Mouse (Mus musculus) central nervous system, embryonic 11.5 days (tissue): ENCODE data around the gene Fahd2a. TPM values are rescaled to one million over a fixed set of nuclear protein-coding genes. Genes with fewer than 3 reads are reported as not detected.

Experiments used
- polyA plus RNA-seq: library from polyadenylated mRNA; depleted of rRNA; stranded (reverse); fragments of >200 nt; gene quantifications from 2 replicates; pipeline ENCODE4 v1.2.3, GENCODE M21; 2012; rRNA removed

Fahd2a gene
- polyA plus RNA-seq = 19.9 and 31.3 TPM in 2 replicates

GRCm38 (mm10) chr2:127444055-127444789, at the start of gene Fahd2a:
Gene Fahd2a (minus strand): TSS chr2:127444565.

DNA sequence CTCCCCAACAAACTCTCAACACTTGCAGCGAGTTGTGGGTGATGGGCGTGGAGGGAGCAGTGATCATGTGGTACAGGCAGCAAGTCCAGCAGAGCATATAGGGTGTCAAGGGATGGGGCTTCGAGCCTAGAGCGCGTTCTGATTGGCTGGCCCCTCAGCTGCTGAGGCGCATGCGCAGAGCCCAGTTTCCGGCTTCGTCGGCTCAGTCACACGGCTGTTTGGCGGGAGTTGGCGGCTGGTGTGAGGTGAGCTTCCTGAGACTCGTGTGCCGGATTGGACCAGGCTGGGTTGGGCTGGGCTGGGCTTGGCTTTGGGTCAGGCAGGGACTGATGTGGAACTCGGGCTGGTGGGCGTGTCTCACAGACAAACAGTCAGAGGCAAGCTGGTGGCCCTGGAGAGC, 19.4 kb downstream of the Fahd2a start, which contains the start of gene Gpat2:
Gene Gpat2 (plus strand): TSS at position 223 of the 400 bp plus-strand sequence.

Other genes with a start within 250 kb of the Fahd2a start
- 3.0 and 3.4 TPM in 2 replicates for gene 1810024B03Rik, start 236.3 kb downstream of the Fahd2a start, polyA plus RNA-seq
- gene Snrnp200, start 236.2 kb downstream of the Fahd2a start, polyA plus RNA-seq = 103 and 129 TPM in 2 replicates
- gene Ciao1, start 196.7 kb downstream of the Fahd2a start, polyA plus RNA-seq = 65.2 and 92.8 TPM in 2 replicates
- 21.7 and 32.5 TPM in 2 replicates for gene Tmem127, start 196.7 kb downstream of the Fahd2a start, polyA plus RNA-seq
- gene Stard7, start 174.3 kb downstream of the Fahd2a start, polyA plus RNA-seq = 73.8 and 107 TPM in 2 replicates
- gene Dusp2, start 108.4 kb downstream of the Fahd2a start, polyA plus RNA-seq = 3.9 and 4.0 TPM in 2 replicates
- not detected in 2 replicates for gene Astl, start 105.9 kb downstream of the Fahd2a start, polyA plus RNA-seq
- gene Adra2b, start 81.4 kb downstream of the Fahd2a start, polyA plus RNA-seq = 1.6 and 2.5 TPM in 2 replicates
- gene Gpat2, start 19.4 kb downstream of the Fahd2a start, polyA plus RNA-seq = 0.16 and 0.27 TPM in 2 replicates
- 3.6 TPM in 2 replicates for gene Kcnip3, start 77.5 kb upstream of the Fahd2a start, polyA plus RNA-seq
- 0.37 and 0.80 TPM in 2 replicates for gene Prom2, start 96.9 kb upstream of the Fahd2a start, polyA plus RNA-seq
- gene Zfp661, start 142.5 kb upstream of the Fahd2a start, polyA plus RNA-seq = 10.0 TPM in 2 replicates
- gene Mrps5, start 142.7 kb upstream of the Fahd2a start, polyA plus RNA-seq = 97.0 and 105 TPM in 2 replicates
- gene Mal, start 212.1 kb upstream of the Fahd2a start, polyA plus RNA-seq = 0.31 and 0.44 TPM in 2 replicates